Mouse (Mus musculus) stomach, embryonic 16.5 days (tissue): ENCODE measurements around the gene Gpha2. TPM values are rescaled to one million over a fixed set of nuclear protein-coding genes. Genes with fewer than 3 reads are reported as not detected.

ENCODE experiments used
- ATAC-seq: fragments of 200-750 bp; cut with Nextera tagmentation; 2 replicates; pipeline ENCODE4 v1.8.0; 2017; ENCODE audit warnings: moderate number of reproducible peaks, moderate TSS enrichment; ENCODE audit not compliant: insufficient read depth, low FRiP score
- H3K27ac ChIP-seq: fragments of 300-500 bp; sonication (generic); 2 replicates; pipeline ENCODE4 v1.5.1; 2014; ENCODE audit warnings: low read length
- H3K27me3 ChIP-seq: fragments of 300-500 bp; sonication (generic); 2 replicates; pipeline ENCODE4 v1.6.1; 2014; ENCODE audit warnings: low read length, control low read depth, mixed read lengths; ENCODE audit not compliant: control insufficient read depth, insufficient read depth
- H3K36me3 ChIP-seq: fragments of 300-500 bp; sonication (generic); 2 replicates; pipeline ENCODE4 v1.6.1; 2014; ENCODE audit warnings: low read length; ENCODE audit not compliant: control insufficient read depth, insufficient read depth
- H3K4me1 ChIP-seq: fragments of 300-500 bp; sonication (generic); 2 replicates; pipeline ENCODE4 v1.6.1; 2014; ENCODE audit warnings: low read length, control low read depth, mixed read lengths; ENCODE audit not compliant: control insufficient read depth, insufficient read depth
- H3K4me2 ChIP-seq: fragments of 300-500 bp; sonication (generic); 2 replicates; pipeline ENCODE4 v1.6.1; 2014; ENCODE audit warnings: low read depth, low read length, mixed read lengths
- H3K4me3 ChIP-seq: fragments of 300-500 bp; sonication (generic); replicated peaks from 2 replicates; pipeline ENCODE4 v1.5.1; 2014; ENCODE audit warnings: mild to moderate bottlenecking, low read length
- H3K9ac ChIP-seq: fragments of 300-500 bp; sonication (generic); 2 replicates; pipeline ENCODE4 v1.6.1; 2014; ENCODE audit warnings: low read length
- H3K9me3 ChIP-seq: fragments of 300-500 bp; sonication (generic); replicated peaks from 2 replicates; pipeline ENCODE4 v1.6.1; 2016; ENCODE audit warnings: low read length, control low read depth; ENCODE audit not compliant: control insufficient read depth
- WGBS: fragments of 180-500 bp; shearing (Covaris S2); extraction: QIAGEN DNeasy Blood & Tissue Kit; methylation state at CpG from one replicate; pipeline ENCODE4 v1.1.7; 2014; 5-methylcytosine and 5-hydroxymethylcytosine counted together
- polyA plus RNA-seq: library from polyadenylated mRNA; unstranded; fragments of >200 nt; fragmentation: Nextera tagmentation; extraction: Ambion mirVana; gene quantifications from 2 replicates; pipeline ENCODE4 v1.2.1, GENCODE M21; 2015

Gpha2 gene
- polyA plus RNA-seq, 1 experiment from 2014 or later = 0.48 TPM

DNA sequence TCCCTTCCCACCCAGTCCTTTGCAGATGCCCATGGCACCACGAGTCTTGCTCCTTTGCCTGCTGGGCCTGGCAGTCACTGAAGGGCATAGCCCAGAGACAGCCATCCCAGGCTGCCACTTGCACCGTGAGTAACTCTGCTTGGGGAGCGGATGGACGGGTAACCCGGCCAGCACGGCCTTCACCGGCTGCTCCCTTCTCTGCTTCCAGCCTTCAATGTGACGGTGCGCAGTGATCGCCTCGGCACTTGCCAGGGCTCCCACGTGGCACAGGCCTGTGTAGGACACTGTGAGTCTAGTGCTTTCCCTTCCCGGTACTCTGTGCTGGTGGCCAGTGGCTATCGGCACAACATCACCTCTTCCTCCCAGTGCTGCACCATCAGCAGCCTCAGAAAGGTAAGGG is 583 bp downstream of the Gpha2 start:
- no peaks in the 10 kb centered on the region for H3K27me3 ChIP-seq
- no peaks in the 10 kb centered on the region for H3K4me1 ChIP-seq
- no peak overlapping the region for H3K27ac ChIP-seq
- no peaks in the 10 kb centered on the region for H3K9me3 ChIP-seq
- H3K36me3 ChIP-seq = 0 out of 2 replicates have a peak, but pooled peaks cover 8% of the 10 kb centered on the region
- no peak overlapping the region for H3K4me3 ChIP-seq
- no peak overlapping the region for H3K4me2 ChIP-seq
- ATAC-seq = no peak
- WGBS = 88% methylated on average over 14 of the region's 14 CpGs
- H3K9ac ChIP-seq = no peak overlapping the region

DNA sequence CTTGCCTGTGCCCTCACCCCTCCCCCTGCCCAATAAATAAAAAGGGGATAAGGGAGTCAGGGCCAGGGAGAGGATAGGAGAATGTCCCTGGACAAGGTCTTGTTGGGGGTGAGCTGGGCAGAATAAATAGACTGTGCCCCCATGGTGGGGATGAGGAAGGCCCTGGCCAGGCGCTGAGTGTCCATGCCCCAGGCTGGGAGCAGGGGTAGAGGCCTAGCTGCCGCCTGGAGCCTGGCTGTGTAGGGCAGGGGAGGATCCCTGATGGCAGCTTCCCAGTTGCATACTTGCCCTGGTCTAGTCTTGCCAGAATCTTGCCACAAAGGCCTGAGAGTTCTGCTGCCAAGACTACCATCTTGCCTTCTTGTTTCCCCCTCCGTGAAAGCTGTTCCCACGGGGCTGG is 1.7 kb downstream of the Gpha2 start:
- 0 out of 2 replicates have a peak, but pooled peaks cover 8% of the 10 kb centered on the region for H3K36me3 ChIP-seq
- H3K27me3 ChIP-seq = no peaks in the 10 kb centered on the region
- H3K9me3 ChIP-seq = no peaks in the 10 kb centered on the region
- no peak overlapping the region for H3K9ac ChIP-seq
- no peaks in the 10 kb centered on the region for H3K4me1 ChIP-seq
- no peak overlapping the region for H3K4me2 ChIP-seq
- WGBS = 82% methylated on average over 4 of the region's 4 CpGs
- H3K4me3 ChIP-seq = no peak overlapping the region
- no peak overlapping the region for H3K27ac ChIP-seq
- ATAC-seq = no peak

- Histone ChIP-seq H3K27ac (no peak overlapping the region), H3K4me3 (no peak overlapping the region), H3K27me3 (no peaks in the 10 kb centered on the region), H3K4me2 (no peak overlapping the region), H3K36me3 (0 out of 2 replicates have a peak, but pooled peaks cover 8% of the 10 kb centered on the region), H3K9me3 (no peaks in the 10 kb centered on the region), H3K9ac (no peak overlapping the region), H3K4me1 (peaks cover 12% of the 10 kb centered on the region)
- WGBS = 91% methylated on average over 4 of the region's 4 CpGs
- no peak for ATAC-seq
Measured at GRCm38 (mm10) chr19:6230411-6230810, 4.2 kb downstream of the Gpha2 start.

GRCm38 (mm10) chr19:6231036-6231435 is 4.9 kb downstream of the Gpha2 start:
- H3K4me1 ChIP-seq = peaks cover 12% of the 10 kb centered on the region
- no peak overlapping the region for H3K9ac ChIP-seq
- H3K27ac ChIP-seq = no peak overlapping the region
- no peaks in the 10 kb centered on the region for H3K9me3 ChIP-seq
- no peak for ATAC-seq
- H3K27me3 ChIP-seq = no peaks in the 10 kb centered on the region
- H3K4me2 ChIP-seq = no peak overlapping the region
- H3K36me3 ChIP-seq = 0 out of 2 replicates have a peak, but pooled peaks cover 8% of the 10 kb centered on the region
- no peak overlapping the region for H3K4me3 ChIP-seq
- 85% methylated on average over 2 of the region's 2 CpGs for WGBS

- Histone ChIP-seq H3K4me3 (no peak overlapping the region), H3K27ac (no peak overlapping the region)
- ATAC-seq = no peak
Measured at GRCm38 (mm10) chr19:6233647-6234046, 7.5 kb downstream of the Gpha2 start.

GRCm38 (mm10) chr19:6234337-6235083 is 8.3 kb downstream of the Gpha2 start:
- H3K4me3 ChIP-seq = peak overlapping the region; percentile 60
- 73% methylated on average over 11 of the region's 11 CpGs for whole genome bisulfite sequencing

More at GRCm38 (mm10) chr19:6233647-6234046, 7.5 kb downstream of the Gpha2 start:
- Histone ChIP-seq H3K4me2 (no peak overlapping the region), H3K27me3 (no peaks in the 10 kb centered on the region), H3K4me1 (peaks cover 19% of the 10 kb centered on the region), H3K36me3 (0 out of 2 replicates have a peak, but pooled peaks cover 8% of the 10 kb centered on the region), H3K9ac (no peak overlapping the region), H3K9me3 (no peaks in the 10 kb centered on the region)
- 83% methylated on average over 16 of the region's 16 CpGs for WGBS

DNA sequence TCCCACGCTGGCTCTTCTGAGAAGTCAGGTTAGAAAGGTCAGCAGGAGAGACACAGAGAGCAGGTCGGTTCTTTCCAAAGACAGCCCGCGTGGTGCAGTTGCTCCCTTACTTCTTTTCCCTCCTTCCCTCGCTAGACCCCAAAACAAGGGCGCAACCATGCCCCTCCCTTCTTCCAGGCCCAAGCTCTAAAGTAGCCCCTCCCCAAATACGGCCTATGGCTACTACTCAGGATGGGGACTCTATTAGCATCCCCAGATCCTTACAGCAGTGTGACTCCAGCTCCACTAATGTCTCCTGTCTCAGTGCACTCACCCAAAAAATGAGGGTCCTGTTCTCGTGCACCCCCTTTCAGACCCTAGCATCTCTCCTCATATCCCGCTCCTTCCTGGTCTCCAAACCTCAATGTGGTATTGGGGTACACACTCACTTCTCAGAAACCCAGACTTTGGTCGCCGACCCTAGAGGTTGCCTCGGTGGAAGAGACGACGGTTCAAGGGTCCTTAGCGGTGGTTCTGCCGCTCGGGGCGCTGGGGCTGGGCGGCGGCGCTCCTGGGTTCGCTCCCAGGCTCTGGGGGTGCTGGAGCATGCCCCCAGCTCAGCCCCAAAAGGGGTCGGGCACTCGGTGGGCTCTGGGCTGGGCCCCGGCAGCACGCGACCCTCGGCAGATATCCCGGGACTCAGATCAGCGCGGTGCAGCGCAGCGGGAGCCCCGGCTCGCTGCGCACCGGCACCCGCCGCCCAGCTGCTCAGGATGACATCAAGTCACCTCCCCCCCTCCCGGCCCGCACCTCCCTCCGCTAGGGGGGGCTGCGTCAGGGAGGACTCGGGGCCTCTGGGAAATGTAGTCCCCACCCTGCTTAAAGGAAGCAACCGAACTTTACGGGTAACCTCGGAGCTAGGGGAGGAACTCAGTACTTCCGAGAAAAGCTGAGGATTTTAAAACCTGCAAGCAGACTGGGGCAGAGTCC is 9.2 kb downstream of the Gpha2 start, which contains the start of gene Ppp2r5b:
TSS of gene Ppp2r5b (minus strand) at position 789 of the 969 bp plus-strand sequence.
- no peaks in the 10 kb centered on the region for H3K36me3 ChIP-seq
- no peaks in the 10 kb centered on the region for H3K27me3 ChIP-seq
- peak within 1 kb of the TSS; percentile 100 for H3K27ac ChIP-seq
- peak within 1 kb of the TSS; percentile 92 for H3K4me2 ChIP-seq
- no peaks in the 10 kb centered on the region for H3K9me3 ChIP-seq
- WGBS = 3% methylated on average over 48 of the region's 48 CpGs
- peaks cover 19% of the 10 kb centered on the region for H3K4me1 ChIP-seq
- ATAC-seq = peak; percentile 93
- H3K9ac ChIP-seq = peak within 1 kb of the TSS; percentile 76
- peak within 1 kb of the TSS; percentile 60 for H3K4me3 ChIP-seq

More at GRCm38 (mm10) chr19:6234337-6235083, 8.3 kb downstream of the Gpha2 start:
- Histone ChIP-seq H3K9me3 (no peaks in the 10 kb centered on the region), H3K27ac (no peak overlapping the region), H3K4me2 (peak overlapping the region; percentile 92), H3K36me3 (0 out of 2 replicates have a peak, but pooled peaks cover 2% of the 10 kb centered on the region), H3K9ac (peak overlapping the region; percentile 76), H3K27me3 (no peaks in the 10 kb centered on the region), H3K4me1 (peaks cover 19% of the 10 kb centered on the region)
- ATAC-seq = no peak

DNA sequence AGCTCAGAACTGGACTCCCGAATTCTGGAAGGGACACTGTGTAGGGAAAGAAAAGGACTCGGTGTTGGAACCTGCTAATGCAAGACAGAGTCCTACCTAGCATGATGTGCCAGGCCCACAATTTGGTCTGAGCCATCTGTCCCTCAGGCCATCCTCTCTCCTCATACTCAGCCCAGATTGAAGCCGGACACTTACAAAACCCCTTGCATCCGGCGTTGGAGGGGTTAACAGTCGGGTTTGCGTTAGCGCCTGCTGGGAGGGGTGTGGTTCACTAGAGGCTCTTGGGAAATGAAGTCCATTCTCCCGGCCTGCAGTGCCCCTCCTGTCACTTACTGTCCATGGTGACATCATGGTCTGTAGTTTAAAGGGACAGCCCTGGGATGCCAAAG is 9.9 kb downstream of the Gpha2 start:
- peak overlapping the region; percentile 76 for H3K9ac ChIP-seq
- H3K4me1 ChIP-seq = peaks cover 19% of the 10 kb centered on the region
- no peaks in the 10 kb centered on the region for H3K9me3 ChIP-seq
- no peaks in the 10 kb centered on the region for H3K27me3 ChIP-seq
- H3K27ac ChIP-seq = peak overlapping the region; percentile 100
- H3K4me3 ChIP-seq = peak overlapping the region; percentile 60
- WGBS = under 1% methylated on average over 9 of the region's 9 CpGs
- no peaks in the 10 kb centered on the region for H3K36me3 ChIP-seq
- H3K4me2 ChIP-seq = peak overlapping the region; percentile 92
- peak; percentile 90 for ATAC-seq
